Mouse (Mus musculus): ENCODE measurements around the gene Sdr39u1. TPM values are rescaled to one million over a fixed set of nuclear protein-coding genes. Genes with fewer than 3 reads are reported as not detected.

Gene Sdr39u1
- 134 and 149 TPM in 2 replicates for polyA plus RNA-seq (2012; ENCODE audit: insufficient read depth, insufficient read length, missing spikeins)

- H3K4me3 ChIP-seq (ENCODE audit: insufficient read depth, low read depth, low read length): peak within 1 kb of the TSS; percentile 71
- 0 out of 2 replicates have a peak, but pooled peaks cover 3% of the 10 kb centered on the region for H3K4me1 ChIP-seq (ENCODE audit: control insufficient read depth, insufficient read depth, insufficient read length, low read length)
- H3K27ac ChIP-seq (replicated peaks; ENCODE audit: low read depth, low read length): peak within 1 kb of the TSS; percentile 71
Observed at GRCm38 (mm10) chr14:55899701-55900413, at the start of gene Sdr39u1. Gene Sdr39u1, minus strand, starts transcription at chr14:55900293.

- no peaks in the 10 kb centered on the region for H3K4me1 ChIP-seq (ENCODE audit: control insufficient read depth, insufficient read depth, insufficient read length, low read length)
- H3K27ac ChIP-seq (replicated peaks; ENCODE audit: low read depth, low read length): no peak overlapping the region
- H3K4me3 ChIP-seq (ENCODE audit: insufficient read depth, low read depth, low read length): no peak overlapping the region
Observed at GRCm38 (mm10) chr14:55946269-55946969, 46.3 kb upstream of the Sdr39u1 start.

GRCm38 (mm10) chr14:55944575-55944974 lies 44.5 kb upstream of the Sdr39u1 start, which contains the start of gene Cma1:
Gene Cma1, minus strand, starts transcription at chr14:55944675.
- H3K4me1 ChIP-seq (ENCODE audit: control insufficient read depth, insufficient read depth, insufficient read length, low read length): no peaks in the 10 kb centered on the region

GRCm38 (mm10) chr14:55943601-55944000 lies 43.5 kb upstream of the Sdr39u1 start:
- H3K4me3 ChIP-seq (ENCODE audit: insufficient read depth, low read depth, low read length): no peak overlapping the region

More at GRCm38 (mm10) chr14:55944575-55944974, 44.5 kb upstream of the Sdr39u1 start, which contains the start of gene Cma1:
- Histone ChIP-seq H3K27ac (replicated peaks; ENCODE audit: low read depth, low read length) (no peak within 1 kb of the TSS), H3K4me3 (ENCODE audit: insufficient read depth, low read depth, low read length) (no peak within 1 kb of the TSS)

GRCm38 (mm10) chr14:55940070-55940800 lies 40.1 kb upstream of the Sdr39u1 start:
- no peaks in the 10 kb centered on the region for H3K4me1 ChIP-seq (ENCODE audit: control insufficient read depth, insufficient read depth, insufficient read length, low read length)
- H3K27ac ChIP-seq (replicated peaks; ENCODE audit: low read depth, low read length): no peak overlapping the region
- H3K4me3 ChIP-seq (ENCODE audit: insufficient read depth, low read depth, low read length): no peak overlapping the region

More at GRCm38 (mm10) chr14:55943601-55944000, 43.5 kb upstream of the Sdr39u1 start:
- Histone ChIP-seq H3K27ac (replicated peaks; ENCODE audit: low read depth, low read length) (no peak overlapping the region), H3K4me1 (ENCODE audit: control insufficient read depth, insufficient read depth, insufficient read length, low read length) (no peaks in the 10 kb centered on the region)

GRCm38 (mm10) chr14:55933586-55933985 lies 33.5 kb upstream of the Sdr39u1 start:
- Histone ChIP-seq H3K4me3 (ENCODE audit: insufficient read depth, low read depth, low read length) (no peak overlapping the region), H3K4me1 (ENCODE audit: control insufficient read depth, insufficient read depth, insufficient read length, low read length) (no peaks in the 10 kb centered on the region), H3K27ac (replicated peaks; ENCODE audit: low read depth, low read length) (peak overlapping the region; percentile 69; the same call in 1 of the 2 replicates)

- Histone ChIP-seq H3K27ac (replicated peaks; ENCODE audit: low read depth, low read length) (no peak overlapping the region), H3K4me3 (ENCODE audit: insufficient read depth, low read depth, low read length) (no peak overlapping the region), H3K4me1 (ENCODE audit: control insufficient read depth, insufficient read depth, insufficient read length, low read length) (no peaks in the 10 kb centered on the region)
Observed at GRCm38 (mm10) chr14:55929263-55929997, 29.3 kb upstream of the Sdr39u1 start.

GRCm38 (mm10) chr14:55926847-55927246 lies 26.8 kb upstream of the Sdr39u1 start:
- H3K4me1 ChIP-seq (ENCODE audit: control insufficient read depth, insufficient read depth, insufficient read length, low read length): no peaks in the 10 kb centered on the region
- H3K27ac ChIP-seq (replicated peaks; ENCODE audit: low read depth, low read length): no peak overlapping the region
- H3K4me3 ChIP-seq (ENCODE audit: insufficient read depth, low read depth, low read length): no peak overlapping the region

GRCm38 (mm10) chr14:55922475-55923232 lies 22.6 kb upstream of the Sdr39u1 start:
- Histone ChIP-seq H3K27ac (replicated peaks; ENCODE audit: low read depth, low read length) (no peak overlapping the region), H3K4me3 (ENCODE audit: insufficient read depth, low read depth, low read length) (no peak overlapping the region), H3K4me1 (ENCODE audit: control insufficient read depth, insufficient read depth, insufficient read length, low read length) (no peaks in the 10 kb centered on the region)

- no peak overlapping the region for H3K4me3 ChIP-seq (ENCODE audit: insufficient read depth, low read depth, low read length)
- H3K27ac ChIP-seq (replicated peaks; ENCODE audit: low read depth, low read length): no peak overlapping the region
- no peaks in the 10 kb centered on the region for H3K4me1 ChIP-seq (ENCODE audit: control insufficient read depth, insufficient read depth, insufficient read length, low read length)
Observed at GRCm38 (mm10) chr14:55918240-55919082, 18.4 kb upstream of the Sdr39u1 start.

GRCm38 (mm10) chr14:55913406-55913805 lies 13.3 kb upstream of the Sdr39u1 start:
- no peak overlapping the region for H3K4me3 ChIP-seq (ENCODE audit: insufficient read depth, low read depth, low read length)
- no peak overlapping the region for H3K27ac ChIP-seq (replicated peaks; ENCODE audit: low read depth, low read length)
- no peaks in the 10 kb centered on the region for H3K4me1 ChIP-seq (ENCODE audit: control insufficient read depth, insufficient read depth, insufficient read length, low read length)

GRCm38 (mm10) chr14:55905518-55905917 lies 5.4 kb upstream of the Sdr39u1 start:
- Histone ChIP-seq H3K4me1 (ENCODE audit: control insufficient read depth, insufficient read depth, insufficient read length, low read length) (0 out of 2 replicates have a peak, but pooled peaks cover 2% of the 10 kb centered on the region), H3K4me3 (ENCODE audit: insufficient read depth, low read depth, low read length) (no peak overlapping the region), H3K27ac (replicated peaks; ENCODE audit: low read depth, low read length) (no peak overlapping the region)

GRCm38 (mm10) chr14:55900414-55900755 lies 292 bp upstream of the Sdr39u1 start:
- H3K27ac ChIP-seq (replicated peaks; ENCODE audit: low read depth, low read length): peak overlapping the region; percentile 22
- 0 out of 2 replicates have a peak, but pooled peaks cover 3% of the 10 kb centered on the region for H3K4me1 ChIP-seq (ENCODE audit: control insufficient read depth, insufficient read depth, insufficient read length, low read length)
- H3K4me3 ChIP-seq (ENCODE audit: insufficient read depth, low read depth, low read length): peak overlapping the region; percentile 71
